Mouse (Mus musculus): Measurements from ENCODE around the gene Nr3c2. TPM values are rescaled to one million over a fixed set of nuclear protein-coding genes. Genes with fewer than 3 reads are reported as not detected.

The Nr3c2 gene
- polyA plus RNA-seq, 1 experiment from 2014 or later: 0.62 TPM

DNA sequence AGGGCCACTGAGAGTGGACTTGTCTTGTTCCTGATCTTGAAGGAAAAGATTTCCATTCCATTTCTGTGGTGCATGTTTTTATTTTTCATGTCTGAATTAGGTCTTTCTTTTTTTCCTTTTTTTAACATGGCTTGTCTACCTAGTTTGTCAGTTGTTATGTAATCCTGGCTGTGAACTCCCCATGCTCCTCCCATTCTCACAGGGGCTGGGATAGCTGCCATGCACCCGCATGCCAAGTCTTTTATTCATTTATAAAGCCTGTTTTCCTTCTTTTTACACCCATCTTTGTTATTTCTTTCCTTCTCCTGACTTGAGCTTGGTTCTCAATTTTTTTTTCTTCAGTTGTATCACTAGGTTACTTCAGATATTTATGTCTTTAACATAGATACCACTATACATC, 337.5 kb downstream of the Nr3c2 start:
- WGBS (ENCODE audit: insufficient replicate concordance): 79% methylated on average over 1 of the region's 1 CpGs
- Histone ChIP-seq H3K4me2 (no peak overlapping the region), H3K36me3 (ENCODE audit: control insufficient read depth, insufficient read depth, low read length) (no peaks in the 10 kb centered on the region), H3K27ac (ENCODE audit: low read depth, low read length) (no peak overlapping the region), H3K27me3 (ENCODE audit: control insufficient read depth, insufficient read depth, low read length) (no peaks in the 10 kb centered on the region), H3K4me3 (ENCODE audit: low read depth, low read length) (no peak overlapping the region), H3K9ac (ENCODE audit: low read depth, low read length) (no peak overlapping the region), H3K9me3 (replicated peaks; ENCODE audit: control insufficient read depth, low read length) (no peaks in the 10 kb centered on the region), H3K4me1 (ENCODE audit: control insufficient read depth, insufficient read depth, low read length) (peaks cover 13% of the 10 kb centered on the region)
- ATAC-seq (replicated peaks; ENCODE audit: insufficient number of reproducible peaks, low FRiP score, low TSS enrichment): no peak

GRCm38 (mm10) chr8:77239462-77239861, 340.2 kb downstream of the Nr3c2 start:
- no peak overlapping the region for H3K9ac ChIP-seq (ENCODE audit: low read depth, low read length)
- ATAC-seq (replicated peaks; ENCODE audit: insufficient number of reproducible peaks, low FRiP score, low TSS enrichment): no peak
- no peaks in the 10 kb centered on the region for H3K9me3 ChIP-seq (replicated peaks; ENCODE audit: control insufficient read depth, low read length)
- no peaks in the 10 kb centered on the region for H3K27me3 ChIP-seq (ENCODE audit: control insufficient read depth, insufficient read depth, low read length)
- H3K4me3 ChIP-seq (ENCODE audit: low read depth, low read length): no peak overlapping the region
- H3K4me2 ChIP-seq: no peak overlapping the region
- H3K36me3 ChIP-seq (ENCODE audit: control insufficient read depth, insufficient read depth, low read length): no peaks in the 10 kb centered on the region
- no peak overlapping the region for H3K27ac ChIP-seq (ENCODE audit: low read depth, low read length)
- H3K4me1 ChIP-seq (ENCODE audit: control insufficient read depth, insufficient read depth, low read length): no peaks in the 10 kb centered on the region

- 85% methylated on average over 3 of the region's 3 CpGs for WGBS (ENCODE audit: insufficient replicate concordance)
- H3K4me3 ChIP-seq (ENCODE audit: low read depth, low read length): no peak overlapping the region
- H3K4me1 ChIP-seq (ENCODE audit: control insufficient read depth, insufficient read depth, low read length): no peaks in the 10 kb centered on the region
- ATAC-seq (replicated peaks; ENCODE audit: insufficient number of reproducible peaks, low FRiP score, low TSS enrichment): no peak
- H3K27ac ChIP-seq (ENCODE audit: low read depth, low read length): no peak overlapping the region
- H3K36me3 ChIP-seq (ENCODE audit: control insufficient read depth, insufficient read depth, low read length): no peaks in the 10 kb centered on the region
- no peaks in the 10 kb centered on the region for H3K9me3 ChIP-seq (replicated peaks; ENCODE audit: control insufficient read depth, low read length)
- no peak overlapping the region for H3K9ac ChIP-seq (ENCODE audit: low read depth, low read length)
- H3K27me3 ChIP-seq (ENCODE audit: control insufficient read depth, insufficient read depth, low read length): no peaks in the 10 kb centered on the region
- no peak overlapping the region for H3K4me2 ChIP-seq
These were observed 342.1 kb downstream of the Nr3c2 start for GRCm38 (mm10) chr8:77241381-77241780.

DNA sequence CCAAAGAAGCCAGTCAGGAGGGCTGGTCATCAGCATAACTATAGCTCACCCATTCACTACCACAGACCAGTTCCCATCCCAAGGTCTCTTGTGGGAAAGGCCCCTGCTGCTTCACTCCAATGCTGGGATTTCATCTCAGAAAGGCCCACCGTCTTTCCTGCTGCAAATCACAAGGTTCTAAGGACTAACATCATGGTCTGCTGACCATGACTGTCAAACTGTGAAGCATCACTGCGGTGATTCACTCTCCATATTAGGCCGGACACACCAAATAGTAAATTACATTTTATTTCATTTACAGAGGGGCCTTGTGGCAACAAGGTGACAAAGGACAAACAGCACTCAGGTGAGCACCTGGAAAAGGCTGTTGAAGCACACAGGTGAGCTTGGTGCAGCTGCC, 350.9 kb downstream of the Nr3c2 start:
- Histone ChIP-seq H3K4me3 (ENCODE audit: low read depth, low read length) (no peak overlapping the region), H3K36me3 (ENCODE audit: control insufficient read depth, insufficient read depth, low read length) (peaks cover 7% of the 10 kb centered on the region), H3K4me2 (no peak overlapping the region), H3K27me3 (ENCODE audit: control insufficient read depth, insufficient read depth, low read length) (no peaks in the 10 kb centered on the region), H3K9me3 (replicated peaks; ENCODE audit: control insufficient read depth, low read length) (no peaks in the 10 kb centered on the region), H3K9ac (ENCODE audit: low read depth, low read length) (no peak overlapping the region), H3K4me1 (ENCODE audit: control insufficient read depth, insufficient read depth, low read length) (no peaks in the 10 kb centered on the region), H3K27ac (ENCODE audit: low read depth, low read length) (no peak overlapping the region)
- ATAC-seq (replicated peaks; ENCODE audit: insufficient number of reproducible peaks, low FRiP score, low TSS enrichment): no peak
- 89% methylated on average over 3 of the region's 3 CpGs for WGBS (ENCODE audit: insufficient replicate concordance)

DNA sequence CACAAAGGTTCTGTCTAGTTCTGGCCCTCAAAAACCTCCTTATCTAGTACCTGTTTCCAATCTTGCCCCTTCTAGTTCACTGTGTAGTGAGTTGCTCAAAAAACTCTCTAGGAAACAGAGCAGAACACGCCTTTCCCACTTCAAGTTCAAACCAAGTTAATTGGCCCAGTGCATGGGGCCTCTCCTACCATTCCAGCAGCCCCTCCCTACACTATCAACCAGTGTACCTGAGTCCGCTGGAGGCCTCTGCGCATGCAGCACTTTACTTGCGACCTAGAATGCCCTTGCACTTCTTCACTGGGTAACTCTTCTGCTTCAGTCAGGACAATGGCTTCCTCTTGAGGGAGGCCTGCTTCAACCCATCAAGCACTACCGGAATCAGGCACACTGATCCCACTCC, 351.9 kb downstream of the Nr3c2 start:
- 85% methylated on average over 5 of the region's 5 CpGs for WGBS (ENCODE audit: insufficient replicate concordance)
- Histone ChIP-seq H3K9me3 (replicated peaks; ENCODE audit: control insufficient read depth, low read length) (no peaks in the 10 kb centered on the region), H3K27ac (ENCODE audit: low read depth, low read length) (no peak overlapping the region), H3K4me1 (ENCODE audit: control insufficient read depth, insufficient read depth, low read length) (no peaks in the 10 kb centered on the region), H3K27me3 (ENCODE audit: control insufficient read depth, insufficient read depth, low read length) (no peaks in the 10 kb centered on the region), H3K4me3 (ENCODE audit: low read depth, low read length) (no peak overlapping the region), H3K36me3 (ENCODE audit: control insufficient read depth, insufficient read depth, low read length) (peaks cover 7% of the 10 kb centered on the region), H3K9ac (ENCODE audit: low read depth, low read length) (no peak overlapping the region), H3K4me2 (no peak overlapping the region)
- no peak for ATAC-seq (replicated peaks; ENCODE audit: insufficient number of reproducible peaks, low FRiP score, low TSS enrichment)

GRCm38 (mm10) chr8:77254466-77254865, 355.2 kb downstream of the Nr3c2 start:
- Histone ChIP-seq H3K4me3 (ENCODE audit: low read depth, low read length) (no peak overlapping the region), H3K9me3 (replicated peaks; ENCODE audit: control insufficient read depth, low read length) (no peaks in the 10 kb centered on the region), H3K9ac (ENCODE audit: low read depth, low read length) (no peak overlapping the region), H3K27me3 (ENCODE audit: control insufficient read depth, insufficient read depth, low read length) (no peaks in the 10 kb centered on the region), H3K4me1 (ENCODE audit: control insufficient read depth, insufficient read depth, low read length) (no peaks in the 10 kb centered on the region), H3K4me2 (no peak overlapping the region), H3K27ac (ENCODE audit: low read depth, low read length) (no peak overlapping the region), H3K36me3 (ENCODE audit: control insufficient read depth, insufficient read depth, low read length) (peaks cover 5% of the 10 kb centered on the region; the same call in 1 of the 2 replicates)
- no peak for ATAC-seq (replicated peaks; ENCODE audit: insufficient number of reproducible peaks, low FRiP score, low TSS enrichment)
- whole genome bisulfite sequencing (ENCODE audit: insufficient replicate concordance): 81% methylated on average over 5 of the region's 5 CpGs

- Histone ChIP-seq H3K4me3 (ENCODE audit: low read depth, low read length) (no peak overlapping the region), H3K27me3 (ENCODE audit: control insufficient read depth, insufficient read depth, low read length) (no peaks in the 10 kb centered on the region), H3K4me2 (no peak overlapping the region), H3K9ac (ENCODE audit: low read depth, low read length) (no peak overlapping the region), H3K4me1 (ENCODE audit: control insufficient read depth, insufficient read depth, low read length) (no peaks in the 10 kb centered on the region), H3K27ac (ENCODE audit: low read depth, low read length) (no peak overlapping the region), H3K9me3 (replicated peaks; ENCODE audit: control insufficient read depth, low read length) (no peaks in the 10 kb centered on the region), H3K36me3 (ENCODE audit: control insufficient read depth, insufficient read depth, low read length) (peaks cover 2% of the 10 kb centered on the region; the same call in 1 of the 2 replicates)
- no peak for ATAC-seq (replicated peaks; ENCODE audit: insufficient number of reproducible peaks, low FRiP score, low TSS enrichment)
- 92% methylated on average over 5 of the region's 5 CpGs for WGBS (ENCODE audit: insufficient replicate concordance)
These were observed 357.3 kb downstream of the Nr3c2 start for GRCm38 (mm10) chr8:77256450-77257084.

- Histone ChIP-seq H3K9me3 (replicated peaks; ENCODE audit: control insufficient read depth, low read length) (no peaks in the 10 kb centered on the region), H3K4me2 (no peak overlapping the region), H3K4me3 (ENCODE audit: low read depth, low read length) (no peak overlapping the region), H3K9ac (ENCODE audit: low read depth, low read length) (no peak overlapping the region), H3K4me1 (ENCODE audit: control insufficient read depth, insufficient read depth, low read length) (no peaks in the 10 kb centered on the region), H3K27me3 (ENCODE audit: control insufficient read depth, insufficient read depth, low read length) (no peaks in the 10 kb centered on the region), H3K36me3 (ENCODE audit: control insufficient read depth, insufficient read depth, low read length) (peaks cover 2% of the 10 kb centered on the region; the same call in 1 of the 2 replicates), H3K27ac (ENCODE audit: low read depth, low read length) (no peak overlapping the region)
- no peak for ATAC-seq (replicated peaks; ENCODE audit: insufficient number of reproducible peaks, low FRiP score, low TSS enrichment)
- 86% methylated on average over 12 of the region's 12 CpGs for WGBS (ENCODE audit: insufficient replicate concordance)
These were observed 357.8 kb downstream of the Nr3c2 start for GRCm38 (mm10) chr8:77257085-77257451.

DNA sequence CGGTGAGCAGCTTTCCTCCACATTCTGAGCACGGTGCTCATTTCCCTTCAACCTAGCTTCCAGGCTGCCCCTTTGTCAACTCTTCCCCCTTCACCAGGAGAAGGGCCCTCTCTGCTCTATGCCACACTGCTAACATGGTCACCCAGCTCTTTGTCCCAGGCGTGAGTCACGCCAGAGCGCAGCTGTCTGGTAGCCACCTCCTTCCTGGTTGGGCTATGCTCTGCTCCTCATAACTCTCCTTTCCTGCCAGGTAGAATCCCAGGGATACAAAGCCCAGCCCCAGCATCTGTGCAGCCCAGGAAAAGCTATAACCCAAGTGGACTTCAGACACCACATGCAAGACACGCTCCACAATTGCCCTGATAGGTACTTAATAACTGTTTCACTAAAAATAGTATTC, 362.0 kb downstream of the Nr3c2 start:
- WGBS (ENCODE audit: insufficient replicate concordance): 90% methylated on average over 6 of the region's 6 CpGs
- H3K36me3 ChIP-seq (ENCODE audit: control insufficient read depth, insufficient read depth, low read length): peaks cover 2% of the 10 kb centered on the region; the same call in 1 of the 2 replicates
- ATAC-seq (replicated peaks; ENCODE audit: insufficient number of reproducible peaks, low FRiP score, low TSS enrichment): no peak

More for the DNA sequence above, 362.0 kb downstream of the Nr3c2 start:
- no peak overlapping the region for H3K27ac ChIP-seq (ENCODE audit: low read depth, low read length)
- no peak overlapping the region for H3K9ac ChIP-seq (ENCODE audit: low read depth, low read length)
- no peaks in the 10 kb centered on the region for H3K9me3 ChIP-seq (replicated peaks; ENCODE audit: control insufficient read depth, low read length)
- H3K4me2 ChIP-seq: no peak overlapping the region
- H3K27me3 ChIP-seq (ENCODE audit: control insufficient read depth, insufficient read depth, low read length): no peaks in the 10 kb centered on the region
- H3K4me3 ChIP-seq (ENCODE audit: low read depth, low read length): no peak overlapping the region
- no peaks in the 10 kb centered on the region for H3K4me1 ChIP-seq (ENCODE audit: control insufficient read depth, insufficient read depth, low read length)

Measured in heart, embryonic 11.5 days (tissue).